Mouse (Mus musculus) bone marrow, adult 2 months (tissue): Measurements from ENCODE around the gene Dnajc1. TPM values are rescaled to one million over a fixed set of nuclear protein-coding genes. Genes with fewer than 3 reads are reported as not detected.

Experiments
- H3K27ac ChIP-seq: fragments of 200-500 bp; 2 replicates; pipeline ENCODE4 v1.5.1; 2012; ENCODE audit warnings: low read depth, mild to moderate bottlenecking, control low read depth, inconsistent platforms, low read length; ENCODE audit not compliant: control insufficient read depth, poor library complexity, insufficient read depth
- H3K4me1 ChIP-seq: fragments of 200-500 bp; 2 replicates; pipeline ENCODE4 v1.6.1; 2011; ENCODE audit warnings: low read length; ENCODE audit not compliant: control insufficient read depth, insufficient read depth
- H3K4me3 ChIP-seq: fragments of 200-500 bp; replicated peaks from 2 replicates; pipeline ENCODE3; 2011; ENCODE audit warnings: mild to moderate bottlenecking, low read depth, low read length, control low read depth; ENCODE audit not compliant: control insufficient read depth
- CTCF ChIP-seq: fragments of 200-500 bp; IDR thresholded peaks from 2 replicates; pipeline ENCODE4 v1.5.1; 2011; ENCODE audit warnings: low read length, control low read depth; ENCODE audit not compliant: control insufficient read depth, insufficient read depth
- POLR2A ChIP-seq: fragments of 200-500 bp; IDR thresholded peaks from 2 replicates; pipeline ENCODE4 v1.6.1; 2011; ENCODE audit warnings: low read depth, mild to moderate bottlenecking, control low read depth, low read length, borderline replicate concordance; ENCODE audit not compliant: control insufficient read depth
- WGBS: fragments of 180-500 bp; shearing (Covaris S2); methylation state at CpG from one replicate; pipeline ENCODE4 v1.1.7; 2018; 5-methylcytosine and 5-hydroxymethylcytosine counted together
- polyA plus RNA-seq: library from polyadenylated mRNA; stranded (reverse); fragments of >200 nt; gene quantifications from 2 replicates; pipeline ENCODE4 v1.2.4, GENCODE M21; 2011; ENCODE audit warnings: low replicate concordance; ENCODE audit not compliant: missing spikeins, insufficient read depth, insufficient read length

The Dnajc1 gene
- polyA plus RNA-seq, 1 experiment, result 9.6 TPM

DNA sequence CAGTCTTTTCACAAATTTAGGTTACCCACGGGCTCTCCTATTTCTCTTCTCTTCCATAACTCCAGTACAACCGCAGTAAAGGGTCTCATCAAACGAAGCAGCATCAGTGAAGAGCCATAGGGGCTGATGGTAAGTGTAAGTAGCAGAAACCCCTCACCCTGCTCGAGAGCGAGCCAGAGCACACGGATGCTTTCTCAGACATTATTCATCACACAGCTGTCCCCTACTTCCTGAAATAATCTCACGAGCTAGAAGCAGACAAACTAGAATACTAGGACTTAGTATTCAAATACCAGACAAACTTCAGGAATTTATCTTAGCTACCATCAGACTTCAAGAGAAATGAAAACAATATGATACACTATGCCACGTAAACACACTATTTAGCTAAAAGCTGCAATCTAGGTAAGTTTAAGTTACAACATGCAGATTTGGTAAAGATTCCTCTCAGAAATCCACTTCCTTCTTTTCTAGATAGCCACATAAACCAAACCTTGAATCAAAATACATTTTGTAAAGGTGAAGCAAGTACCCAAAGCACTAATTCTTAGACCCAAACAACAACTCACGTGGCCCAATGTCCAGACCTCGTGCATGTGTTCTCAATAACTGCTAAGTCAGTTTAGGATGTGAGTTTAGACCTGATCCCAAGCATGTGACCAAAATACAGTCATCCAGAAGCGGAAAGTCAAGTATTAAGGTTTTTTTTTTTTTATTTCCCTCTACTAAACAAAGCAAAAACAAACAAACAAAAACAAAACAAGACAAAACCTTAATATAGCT lies 20.0 kb downstream of the Dnajc1 start:
- TF ChIP-seq POLR2A, result no peak
- no peak for TF ChIP-seq CTCF
- no peaks in the 10 kb centered on the region; the same call in 1 of the 2 replicates for H3K4me1 ChIP-seq
- H3K4me3 ChIP-seq, result no peak overlapping the region
- 28% methylated on average over 11 of the region's 11 CpGs for WGBS
- H3K27ac ChIP-seq, result no peak overlapping the region

DNA sequence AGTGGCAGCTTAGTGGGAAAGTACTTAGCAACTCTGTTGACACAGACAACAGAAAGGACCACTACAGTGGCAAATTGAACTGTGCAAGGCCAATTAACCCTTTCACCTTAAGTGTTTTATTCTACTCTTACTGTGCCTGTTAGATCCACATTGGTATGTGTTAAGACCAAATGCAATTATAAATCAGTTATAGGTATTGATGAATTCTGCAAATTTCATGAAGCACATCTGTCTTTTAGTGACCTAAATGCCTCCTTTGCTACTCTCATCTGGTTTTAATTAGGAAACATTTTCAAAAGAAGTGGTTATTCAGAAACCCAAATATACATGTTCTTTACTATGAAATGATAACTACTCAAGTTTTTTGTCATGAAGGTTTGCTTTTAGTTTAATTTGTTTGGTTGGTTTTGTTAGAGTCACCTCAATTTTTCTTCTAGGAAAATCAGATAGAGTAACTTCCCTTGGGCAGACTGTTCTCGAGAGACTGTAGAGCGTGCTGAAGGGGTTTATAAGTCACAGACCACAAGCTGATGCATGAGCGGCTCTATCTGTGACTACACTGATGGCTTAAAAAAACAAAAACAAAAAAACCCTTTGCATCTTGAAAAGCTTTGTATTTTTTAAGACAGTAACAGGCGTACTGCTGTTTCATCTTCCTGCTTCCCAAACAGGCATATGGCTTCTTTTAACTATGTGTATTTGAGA lies 21.7 kb downstream of the Dnajc1 start:
- Histone ChIP-seq H3K4me3 (no peak overlapping the region), H3K4me1 (no peaks in the 10 kb centered on the region; the same call in 1 of the 2 replicates), H3K27ac (no peak overlapping the region)
- 65% methylated on average over 4 of the region's 4 CpGs for WGBS
- no peak for TF ChIP-seq CTCF
- TF ChIP-seq POLR2A, result no peak

DNA sequence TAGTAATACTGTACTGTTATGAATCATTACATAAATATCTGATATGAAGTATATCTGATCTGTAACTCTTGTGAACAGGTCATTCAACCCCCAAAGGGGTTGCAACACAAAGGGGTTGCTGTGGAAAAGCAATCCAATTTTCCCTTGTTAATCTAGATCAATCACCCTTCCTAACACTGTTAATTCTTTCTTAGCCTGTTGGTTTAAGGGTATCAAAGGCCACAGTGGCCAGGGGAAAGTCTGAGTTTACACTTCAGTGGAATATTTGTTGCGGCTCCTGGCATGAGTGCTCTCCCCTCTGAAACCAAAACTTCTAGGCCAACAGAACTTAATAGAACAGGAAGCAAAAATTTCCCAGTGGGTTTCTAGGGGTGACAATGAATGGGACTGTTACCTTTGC lies 28.2 kb downstream of the Dnajc1 start:
- H3K4me1 ChIP-seq, result no peaks in the 10 kb centered on the region
- no peak overlapping the region for H3K4me3 ChIP-seq
- TF ChIP-seq POLR2A (no peak), CTCF (no peak)
- no peak overlapping the region for H3K27ac ChIP-seq
- 87% methylated on average over 1 of the region's 1 CpGs for WGBS

DNA sequence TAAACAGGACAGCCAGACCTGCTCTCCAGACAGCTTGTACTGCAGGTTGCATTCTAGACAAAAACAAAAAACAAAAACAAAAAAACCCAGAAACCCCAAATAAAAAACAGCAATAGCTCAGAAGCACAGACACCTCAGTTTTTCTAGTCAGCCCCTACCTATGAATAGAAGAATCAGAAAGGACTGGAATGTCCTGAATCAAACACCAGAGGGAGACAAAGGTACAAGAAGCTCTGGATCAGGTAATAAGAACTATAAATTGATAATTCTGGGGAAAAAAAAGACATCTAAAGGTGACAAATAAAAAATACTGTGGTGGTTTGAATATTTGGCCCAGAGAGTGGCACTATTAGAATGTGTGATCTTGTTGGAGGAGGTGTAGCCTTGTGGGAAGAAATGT lies 37.3 kb downstream of the Dnajc1 start:
- TF ChIP-seq CTCF, result no peak
- TF ChIP-seq POLR2A, result no peak
- H3K4me3 ChIP-seq, result no peak overlapping the region
- H3K27ac ChIP-seq, result no peak overlapping the region
- H3K4me1 ChIP-seq, result no peaks in the 10 kb centered on the region

DNA sequence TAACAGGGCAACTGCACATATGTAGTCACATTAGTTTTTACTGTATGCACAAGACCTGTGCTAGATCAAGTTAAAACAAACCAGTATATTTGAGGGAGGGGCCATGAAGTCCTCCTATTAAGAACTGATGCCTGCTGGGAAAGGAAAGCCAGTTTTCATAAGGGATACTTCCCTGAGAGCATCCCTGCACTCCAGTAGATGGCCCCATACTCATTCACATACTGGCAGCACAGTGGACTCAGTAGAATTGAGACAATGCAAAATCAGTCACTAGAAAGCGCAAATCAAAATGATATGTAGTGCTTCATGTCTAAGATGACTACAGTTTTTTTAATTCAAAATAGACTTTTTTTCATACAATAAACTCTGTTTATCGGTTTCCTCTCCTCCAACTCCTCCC lies 40.0 kb downstream of the Dnajc1 start:
- WGBS, result 85% methylated on average over 2 of the region's 2 CpGs
- H3K4me1 ChIP-seq, result no peaks in the 10 kb centered on the region

DNA sequence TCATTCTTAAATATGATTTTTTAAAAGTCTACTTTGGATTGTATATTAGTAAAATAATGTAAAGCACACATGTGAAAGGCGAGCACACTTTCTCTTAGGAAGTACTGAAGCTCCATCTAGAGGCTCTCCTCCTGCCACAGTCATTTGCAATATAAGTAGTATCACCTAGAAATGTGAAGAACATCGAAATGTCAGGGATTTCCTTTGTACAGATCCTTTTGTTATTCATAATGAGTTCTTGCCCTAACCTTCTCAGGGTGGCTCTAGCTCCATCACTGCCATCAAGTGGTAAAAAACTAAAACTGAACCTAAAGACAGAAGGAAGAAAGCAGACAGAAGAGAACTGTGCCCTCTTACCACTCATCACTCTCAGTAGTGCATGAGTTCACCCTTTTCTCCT lies 49.2 kb downstream of the Dnajc1 start:
- WGBS, result 57% methylated on average over 2 of the region's 2 CpGs
- Histone ChIP-seq H3K27ac (no peak overlapping the region), H3K4me3 (no peak overlapping the region), H3K4me1 (no peaks in the 10 kb centered on the region)
- no peak for TF ChIP-seq CTCF
- TF ChIP-seq POLR2A, result no peak

More for the DNA sequence above, 40.0 kb downstream of the Dnajc1 start:
- TF ChIP-seq CTCF, result no peak
- TF ChIP-seq POLR2A, result no peak
- Histone ChIP-seq H3K27ac (no peak overlapping the region), H3K4me3 (no peak overlapping the region)

DNA sequence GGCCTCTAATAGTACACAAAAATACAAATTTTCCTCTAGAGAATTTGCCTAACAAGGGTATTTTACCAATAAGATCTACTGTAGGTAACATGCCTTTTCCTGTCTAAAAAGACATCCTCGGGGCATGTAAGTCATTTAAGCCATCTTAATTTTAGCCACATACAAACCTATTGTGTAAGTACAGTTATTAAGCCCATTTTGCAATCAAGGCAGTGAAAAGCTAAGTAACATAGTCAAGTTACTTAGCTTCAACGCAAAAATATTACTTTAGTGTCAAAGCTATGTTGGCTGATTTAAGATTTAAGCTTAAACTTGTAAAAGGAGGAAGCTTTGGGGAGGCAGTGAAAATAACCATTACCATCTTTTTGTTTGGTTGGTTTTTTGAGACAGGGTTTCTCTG lies 74.0 kb downstream of the Dnajc1 start:
- H3K27ac ChIP-seq, result no peak overlapping the region
- H3K4me3 ChIP-seq, result no peak overlapping the region
- H3K4me1 ChIP-seq, result no peaks in the 10 kb centered on the region
- TF ChIP-seq CTCF, result no peak
- TF ChIP-seq POLR2A, result no peak
- whole genome bisulfite sequencing, result 62% methylated on average over 2 of the region's 2 CpGs

DNA sequence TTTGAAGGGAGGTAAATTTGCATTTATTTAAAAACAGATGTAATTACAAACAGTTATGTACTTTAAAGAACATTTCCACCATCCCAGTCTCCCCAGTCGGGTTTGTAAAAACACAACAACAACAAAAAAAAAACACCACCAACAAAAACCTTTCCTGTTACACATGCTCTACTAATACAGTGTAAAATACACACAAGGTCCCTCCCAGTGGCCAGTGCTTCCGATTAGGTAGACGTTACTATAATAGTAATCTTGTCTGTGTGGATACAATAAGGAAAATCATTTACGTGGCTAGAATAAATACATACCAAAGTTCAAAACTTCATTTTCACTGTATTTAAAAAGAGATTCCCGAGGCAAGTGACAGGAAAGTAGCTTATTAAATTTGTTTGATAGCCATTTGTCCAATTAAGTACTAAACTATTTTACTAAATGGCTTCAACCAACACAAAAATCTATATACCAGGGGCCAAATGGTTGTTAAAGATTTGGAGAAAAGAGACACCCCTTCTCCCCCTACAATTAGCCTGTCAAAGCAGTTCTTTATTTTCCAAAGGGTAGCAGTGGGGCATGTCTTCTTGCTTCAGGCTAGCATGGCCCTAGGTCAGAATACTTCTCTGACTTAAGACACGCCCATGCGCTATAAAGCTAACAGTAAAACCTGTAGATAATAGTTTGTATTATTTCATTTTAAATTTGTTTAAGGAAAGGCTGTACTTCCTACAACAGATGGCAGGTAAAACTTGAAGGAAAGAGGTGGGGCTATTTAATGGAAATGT lies 74.9 kb downstream of the Dnajc1 start:
- Histone ChIP-seq H3K27ac (no peak overlapping the region), H3K4me3 (no peak overlapping the region), H3K4me1 (no peaks in the 10 kb centered on the region)
- WGBS, result 85% methylated on average over 7 of the region's 7 CpGs
- no peak for TF ChIP-seq CTCF
- no peak for TF ChIP-seq POLR2A
